Mouse (Mus musculus) splenic B cell, adult 2 months (primary cell): ENCODE measurements around the gene Fsd1l.

Source experiments
- DNase-seq: peaks from one replicate; pipeline ENCODE4 v3.0.0-alpha.2; 2011; ENCODE audit warnings: low read depth, low spot score
- H3K27me3 ChIP-seq: 2 replicates; pipeline ENCODE4 v1.6.1; 2012; ENCODE audit warnings: mild to moderate bottlenecking, low read length, moderate library complexity, mixed read lengths; ENCODE audit not compliant: control insufficient read depth, poor library complexity, insufficient read depth, severe bottlenecking
- H3K36me3 ChIP-seq: 2 replicates; pipeline ENCODE4 v1.6.1; 2012; ENCODE audit warnings: mild to moderate bottlenecking, low read length, moderate library complexity, mixed read lengths; ENCODE audit not compliant: control insufficient read depth, poor library complexity, insufficient read depth, severe bottlenecking

The Fsd1l gene

GRCm38 (mm10) chr4:53750391-53751120 lies 119.3 kb downstream of the Fsd1l start:
- Histone ChIP-seq H3K36me3 (no peaks in the 10 kb centered on the region), H3K27me3 (no peaks in the 10 kb centered on the region)
- DNase-seq = no peak
